Mouse (Mus musculus) urinary bladder, adult 2 months (tissue): ENCODE measurements at regions not wholly inside any gene's neighbourhood (a gene's known extent, or its start where the extent isn't known, plus 50 kb on each side); places are given as distances from the start of the nearest gene placed in this dataset.

ENCODE experiments used
- DNase-seq: peaks from one replicate; pipeline ENCODE4 v3.0.0; 2022; ENCODE audit warnings: low spot score

DNA sequence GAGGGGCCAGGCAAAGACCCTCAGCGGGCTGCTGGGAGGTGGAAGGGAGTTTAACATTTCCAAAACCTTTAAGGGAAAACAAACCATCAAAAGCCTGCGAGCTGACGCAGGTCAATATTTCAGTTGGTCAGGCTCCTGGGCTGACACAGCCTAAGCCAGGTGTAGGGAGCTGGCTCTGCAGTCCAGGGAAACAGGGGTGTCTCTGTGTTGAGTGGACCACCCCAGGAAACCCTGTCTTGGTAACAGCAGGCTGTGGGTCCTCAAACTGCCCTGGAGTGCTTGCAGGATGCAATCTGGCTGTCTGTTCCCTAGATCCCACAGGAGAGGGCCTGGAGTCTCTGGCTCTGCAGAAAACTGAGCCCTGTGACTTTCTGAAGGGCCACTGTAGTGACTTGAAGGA lies 236.2 kb upstream of the Tle3 start:
- no peak for DNase-seq

DNA sequence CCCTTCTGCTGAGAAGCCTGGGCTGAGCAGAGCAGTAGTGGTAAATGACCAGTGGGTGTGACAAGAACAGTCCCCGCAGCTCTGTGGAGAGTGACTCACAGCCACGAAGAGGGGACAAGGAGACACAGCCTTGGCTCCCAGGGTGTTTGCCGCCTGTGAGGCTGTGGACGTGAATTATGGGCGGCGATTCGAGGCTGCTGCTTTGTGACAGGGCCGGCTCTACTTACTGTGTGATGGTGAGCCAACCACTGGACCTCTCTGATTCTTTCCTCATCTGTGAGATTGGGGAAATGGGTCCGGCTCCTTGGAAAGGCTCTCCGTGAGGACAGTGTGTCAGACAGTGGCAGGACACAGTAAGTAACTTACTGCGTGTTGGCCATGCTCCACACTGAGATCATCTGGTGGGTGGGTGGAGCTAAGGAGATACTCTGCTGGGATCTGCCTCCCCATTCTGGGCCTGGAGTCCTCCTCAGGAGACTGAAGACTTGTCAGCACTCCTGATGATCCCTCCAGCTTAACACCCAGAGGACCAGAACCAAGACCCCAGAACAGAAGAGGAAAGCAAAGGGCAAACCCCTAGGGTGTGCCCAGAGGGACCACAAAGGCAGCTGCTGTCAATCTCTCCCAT lies 233.3 kb upstream of the Tle3 start:
- no peak for DNase-seq

GRCm38 (mm10) chr9:61143101-61143500 lies 229.1 kb upstream of the Tle3 start:
- no peak for DNase-seq

GRCm38 (mm10) chr9:61144685-61145318 lies 227.4 kb upstream of the Tle3 start:
- no peak for DNase-seq

GRCm38 (mm10) chr9:61145738-61146137 lies 226.4 kb upstream of the Tle3 start:
- no peak for DNase-seq

- DNase-seq, result no peak
Measured at GRCm38 (mm10) chr9:61151201-61151600, 221.0 kb upstream of the Tle3 start.

GRCm38 (mm10) chr9:61151901-61152337 lies 220.2 kb upstream of the Tle3 start:
- DNase-seq, result no peak

DNA sequence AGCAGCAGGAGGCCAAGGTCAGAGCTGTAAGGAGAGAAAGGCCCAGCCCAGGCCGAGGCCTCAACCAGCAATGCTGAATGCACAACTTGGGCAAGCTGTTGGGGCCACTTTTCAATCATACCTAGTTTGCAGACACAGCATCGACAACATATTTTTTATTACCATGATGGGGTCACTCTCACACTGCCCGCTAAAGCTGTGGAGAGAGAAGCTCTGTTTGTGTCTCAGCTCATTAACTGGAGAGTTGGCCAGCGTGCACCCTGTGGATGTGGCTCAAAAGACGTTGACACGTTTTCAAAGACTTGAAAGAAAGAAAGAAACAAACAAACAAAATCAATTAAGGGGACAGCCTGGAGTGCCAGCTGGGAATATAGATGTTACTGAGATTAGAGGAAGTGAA lies 217.4 kb upstream of the Tle3 start:
- no peak for DNase-seq

DNA sequence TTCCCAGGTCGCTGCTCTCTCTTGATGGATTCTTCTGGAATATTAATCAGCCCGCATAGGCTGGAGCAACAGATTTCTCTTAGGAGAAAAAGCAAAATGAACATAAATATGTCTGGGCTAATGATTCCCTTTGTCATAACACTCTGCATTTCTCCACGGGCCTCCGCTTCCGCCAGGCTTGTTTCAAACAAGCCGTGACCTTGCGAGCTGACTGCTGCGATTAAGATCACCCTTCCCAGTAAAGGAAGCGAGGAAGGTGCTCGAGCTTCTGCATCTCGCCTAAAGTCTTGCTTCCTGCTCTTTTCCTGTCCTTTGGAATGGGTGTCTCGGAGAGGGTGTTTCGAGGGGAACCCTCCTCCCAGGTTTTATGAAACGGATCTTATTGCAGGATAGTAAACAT lies 216.3 kb upstream of the Tle3 start:
- DNase-seq, result no peak

DNA sequence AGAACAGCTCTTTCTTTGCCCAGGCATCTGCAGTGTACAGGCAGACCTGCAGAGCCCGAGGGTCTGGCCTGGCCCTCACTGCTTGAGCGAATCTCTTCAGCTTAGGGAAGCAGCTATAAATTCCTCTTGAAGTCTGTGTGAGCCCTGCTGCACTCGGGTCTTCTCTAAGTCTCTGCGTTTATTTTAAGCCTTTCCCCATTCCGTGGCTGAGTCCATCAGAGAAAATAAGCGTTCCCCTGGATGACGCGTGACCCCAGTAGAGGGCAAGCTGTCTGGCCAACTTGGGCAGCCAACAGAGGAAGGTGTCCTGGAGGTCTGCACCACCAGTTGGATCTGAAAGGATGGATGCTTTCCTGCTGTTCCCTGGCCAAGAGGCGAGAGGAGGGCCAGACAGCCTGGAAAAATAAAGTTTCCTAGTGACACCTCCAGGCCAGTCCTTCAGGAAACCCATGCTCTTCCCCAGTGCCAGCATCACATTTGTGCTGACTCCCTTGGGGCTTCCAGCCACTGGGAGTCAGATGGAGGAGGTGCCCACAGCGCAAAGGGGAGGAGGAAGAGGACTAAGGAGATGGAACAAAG lies 213.9 kb upstream of the Tle3 start:
- no peak for DNase-seq

DNA sequence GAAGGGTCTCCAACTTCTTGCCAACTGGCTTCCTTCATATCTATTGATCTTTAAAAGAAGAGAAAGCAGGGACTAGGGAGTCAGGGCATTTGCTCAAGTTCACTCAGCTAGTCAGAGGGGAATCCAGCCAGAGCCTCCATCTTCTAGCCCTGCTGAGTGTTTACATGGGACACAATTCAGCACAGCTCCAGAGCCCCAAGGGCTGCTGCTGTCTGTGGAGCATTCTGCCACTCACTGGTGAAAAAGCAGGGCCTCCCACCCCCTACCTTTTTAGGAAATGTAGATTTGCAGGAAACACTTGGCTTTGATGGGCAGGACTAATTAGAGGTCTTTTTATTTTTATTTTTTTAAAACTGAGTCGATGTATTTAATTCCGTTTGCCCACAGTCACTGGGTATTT lies 213.0 kb upstream of the Tle3 start:
- no peak for DNase-seq

GRCm38 (mm10) chr9:61159616-61160015 lies 212.6 kb upstream of the Tle3 start:
- DNase-seq, result no peak

GRCm38 (mm10) chr9:61162884-61163283 lies 209.3 kb upstream of the Tle3 start:
- no peak for DNase-seq

- DNase-seq, result no peak
Measured at GRCm38 (mm10) chr9:61163671-61164288, 208.4 kb upstream of the Tle3 start.

GRCm38 (mm10) chr9:61164501-61165251 lies 207.5 kb upstream of the Tle3 start:
- no peak for DNase-seq

- no peak for DNase-seq
Measured at GRCm38 (mm10) chr9:61166115-61166514, 206.1 kb upstream of the Tle3 start.

DNA sequence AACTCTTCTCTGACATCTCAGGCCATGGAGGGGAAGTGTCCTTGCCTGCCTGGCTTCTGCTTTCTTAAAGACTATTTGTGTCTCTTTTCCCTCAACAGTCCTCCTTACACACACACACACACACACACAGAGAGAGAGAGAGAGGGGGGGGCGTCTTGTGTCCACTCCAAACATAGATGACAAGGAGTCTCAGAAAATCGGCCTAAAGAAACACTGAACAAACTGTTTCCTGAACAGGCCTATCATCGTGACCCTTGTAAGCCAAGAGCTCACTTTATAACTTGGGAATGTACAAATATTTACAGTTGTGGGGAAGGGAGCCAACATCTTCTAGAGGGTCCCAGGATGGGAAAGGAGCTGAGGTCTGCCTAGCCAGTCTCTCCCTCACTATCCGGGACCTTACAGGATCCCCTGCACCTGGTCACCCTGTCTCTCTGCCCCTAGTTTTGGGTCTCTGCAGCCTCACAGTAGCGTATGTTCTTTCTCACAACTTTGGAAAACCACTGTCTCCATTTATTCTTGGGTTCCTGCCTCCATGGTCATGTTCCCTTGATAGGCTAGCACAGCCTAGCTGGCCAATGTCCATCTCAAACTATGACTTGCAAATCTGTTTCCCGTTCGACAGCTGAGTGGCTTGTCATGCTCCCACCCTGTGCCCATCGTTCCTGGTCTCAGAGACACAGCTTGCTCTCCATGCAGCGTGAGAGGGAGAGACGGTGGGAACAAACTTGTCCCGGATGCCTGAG lies 204.9 kb upstream of the Tle3 start:
- no peak for DNase-seq

DNA sequence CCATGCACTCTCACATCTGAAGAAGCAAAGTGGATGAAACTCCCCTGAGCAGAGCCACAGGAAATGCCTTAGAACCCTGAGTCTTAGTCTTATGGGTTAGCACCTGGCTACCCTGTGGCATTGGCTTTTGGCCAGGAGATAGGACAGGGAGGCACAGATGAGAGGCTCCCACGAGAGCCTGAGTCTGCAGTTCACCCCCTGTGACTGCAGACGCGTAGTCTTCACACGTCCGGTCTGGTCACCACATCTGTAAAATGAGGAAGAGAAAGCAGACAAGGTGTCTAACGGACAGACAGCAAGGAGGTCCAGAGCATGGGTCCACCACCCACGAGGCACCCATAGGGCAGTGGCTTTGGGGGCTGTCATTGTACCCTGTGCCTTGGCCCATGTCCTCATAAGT lies 203.2 kb upstream of the Tle3 start:
- no peak for DNase-seq

- DNase-seq, result no peak
Measured at GRCm38 (mm10) chr9:61169506-61170090, 202.6 kb upstream of the Tle3 start.

- DNase-seq, result no peak
Measured at GRCm38 (mm10) chr9:61170921-61171320, 201.2 kb upstream of the Tle3 start.

DNA sequence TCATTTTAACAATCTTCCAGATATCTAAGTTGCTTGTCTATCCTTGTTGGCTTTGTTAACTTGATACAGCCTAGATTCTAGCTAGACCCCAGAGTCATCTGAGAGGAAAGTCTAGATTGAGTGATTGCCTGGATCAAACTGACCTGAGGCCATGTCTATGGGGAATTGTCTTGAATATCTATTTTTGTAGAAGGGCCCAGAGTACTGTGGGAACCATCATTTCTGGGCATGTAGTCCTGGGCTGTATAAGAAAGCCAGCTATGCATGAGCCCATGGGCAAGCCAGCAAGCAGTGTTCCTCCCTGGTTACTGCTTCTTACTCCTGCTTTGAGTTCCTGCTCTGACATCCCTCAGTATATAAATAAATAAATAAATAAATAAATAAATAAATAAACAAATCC lies 199.7 kb upstream of the Tle3 start:
- no peak for DNase-seq
